Mouse (Mus musculus) spleen, postnatal 36 days (tissue): Measurements from ENCODE around the gene Ost4.

ENCODE experiments used
- DNase-seq, 2 experiments: peaks; one replicate each; pipeline ENCODE4 v3.0.0; 2022; ENCODE audit warnings: low spot score in 2 of 2, mixed read lengths in 1 of 2

The Ost4 gene

GRCm38 (mm10) chr5:30923119-30923518, 15.5 kb upstream of the Ost4 start:
- no peak for DNase-seq

- DNase-seq = no peak
Measured at GRCm38 (mm10) chr5:30922581-30923041, 15.0 kb upstream of the Ost4 start.

- DNase-seq = peak; percentile 87 to 91
Measured at GRCm38 (mm10) chr5:30921256-30922033, 13.9 kb upstream of the Ost4 start, which contains the start of gene Khk. Khk (plus strand) TSS chr5:30921431.

GRCm38 (mm10) chr5:30920621-30921020, 13.0 kb upstream of the Ost4 start:
- DNase-seq = no peak

- no peak for DNase-seq
Measured at GRCm38 (mm10) chr5:30919831-30920614, 12.4 kb upstream of the Ost4 start.

GRCm38 (mm10) chr5:30918691-30919090, 11.1 kb upstream of the Ost4 start:
- DNase-seq = no peak

- no peak for DNase-seq
Measured at GRCm38 (mm10) chr5:30917891-30918670, 10.5 kb upstream of the Ost4 start.

GRCm38 (mm10) chr5:30917348-30917747, 9.8 kb upstream of the Ost4 start:
- DNase-seq = no peak

GRCm38 (mm10) chr5:30916841-30917240, 9.3 kb upstream of the Ost4 start:
- DNase-seq = no peak

GRCm38 (mm10) chr5:30915974-30916433, 8.4 kb upstream of the Ost4 start:
- peak; percentile 77 to 80 for DNase-seq

GRCm38 (mm10) chr5:30915456-30915855, 7.9 kb upstream of the Ost4 start:
- DNase-seq = no peak

GRCm38 (mm10) chr5:30914849-30915248, 7.3 kb upstream of the Ost4 start:
- no peak for DNase-seq

GRCm38 (mm10) chr5:30914101-30914635, 6.6 kb upstream of the Ost4 start:
- DNase-seq = no peak

GRCm38 (mm10) chr5:30913060-30913841, 5.7 kb upstream of the Ost4 start, which contains the start of gene Emilin1:
Emilin1 (plus strand) TSS chr5:30913402.
- no peak for DNase-seq

- no peak for DNase-seq
Measured at GRCm38 (mm10) chr5:30912156-30912555, 4.6 kb upstream of the Ost4 start.

GRCm38 (mm10) chr5:30910481-30910880, 2.9 kb upstream of the Ost4 start:
- no peak for DNase-seq

GRCm38 (mm10) chr5:30909863-30910262, 2.3 kb upstream of the Ost4 start:
- DNase-seq = no peak

- no peak for DNase-seq
Measured at GRCm38 (mm10) chr5:30909300-30909659, 1.7 kb upstream of the Ost4 start.

GRCm38 (mm10) chr5:30908426-30909299, 1.1 kb upstream of the Ost4 start:
- no peak for DNase-seq

GRCm38 (mm10) chr5:30901860-30902259, 5.7 kb downstream of the Ost4 start:
- DNase-seq = no peak
